Mouse (Mus musculus): ENCODE data around the gene Lrrc25. TPM values are rescaled to one million over a fixed set of nuclear protein-coding genes. Genes with fewer than 3 reads are reported as not detected.

The Lrrc25 gene
- polyA plus RNA-seq (2012; rRNA removed) = 0.30 and 0.33 TPM in 2 replicates

DNA sequence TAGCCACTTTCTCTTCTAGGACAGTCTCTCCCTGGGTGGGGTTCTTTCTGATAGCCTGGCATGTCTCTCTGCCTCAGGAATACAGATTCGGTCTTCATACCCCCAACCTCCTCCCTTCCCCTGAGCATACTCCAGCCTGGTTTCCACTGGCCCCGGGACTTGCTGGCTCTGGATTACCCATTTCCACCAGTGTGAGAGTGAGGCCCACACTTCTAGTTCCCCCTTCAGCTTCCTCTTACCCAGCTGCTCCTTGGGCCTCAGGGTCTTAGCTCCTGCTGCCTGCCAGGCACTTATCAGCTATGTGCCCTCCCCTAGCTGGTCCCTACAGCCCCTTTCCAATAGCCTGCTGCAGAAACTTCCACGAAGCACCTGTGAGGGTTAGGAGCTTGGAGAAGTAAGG, at the start of gene Lrrc25:
TSS of gene Lrrc25 (plus strand) at position 262 of the 400 bp plus-strand sequence.
- 73% methylated on average over 3 of the region's 3 CpGs for WGBS
- Histone ChIP-seq H3K27ac (ENCODE audit: insufficient read depth, low read length) (no peak within 1 kb of the TSS), H3K4me1 (ENCODE audit: control insufficient read depth, insufficient read depth, low read length) (no peaks in the 10 kb centered on the region; the same call in 1 of the 2 replicates), H3K4me3 (replicated peaks; ENCODE audit: insufficient read depth, low read depth, low read length) (no peak within 1 kb of the TSS), H3K27me3 (ENCODE audit: control insufficient read depth, insufficient read depth, low read length) (no peaks in the 10 kb centered on the region)
- TF ChIP-seq CTCF (IDR thresholded peaks at IDR 0.05; ENCODE audit: borderline replicate concordance, insufficient read depth, low read depth, low read length) = no peak
- TF ChIP-seq POLR2A (IDR thresholded peaks at IDR 0.05; ENCODE audit: borderline replicate concordance, insufficient read depth, low read length) = no peak
- no peak for DNase-seq

DNA sequence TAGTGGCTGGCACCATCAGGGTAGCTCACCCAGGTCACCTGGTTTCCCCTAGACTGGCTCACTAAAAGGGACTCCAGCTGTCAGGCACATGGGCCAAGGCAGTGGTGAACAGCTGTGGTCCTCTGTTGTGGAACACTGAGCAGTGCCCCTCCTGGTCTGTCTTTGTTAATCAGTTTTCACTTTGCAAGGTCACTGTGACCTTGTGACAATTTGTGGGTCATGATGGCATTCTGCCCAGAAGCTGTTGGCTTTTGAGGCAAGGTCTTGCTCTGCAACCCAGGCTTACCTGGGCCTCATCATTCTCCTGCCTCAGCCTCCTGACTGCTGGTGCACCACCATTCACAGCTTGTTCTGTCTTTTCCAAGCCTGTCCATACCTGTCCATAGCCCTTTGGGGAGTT, 45.6 kb upstream of the Lrrc25 start:
- Histone ChIP-seq H3K27me3 (ENCODE audit: control insufficient read depth, insufficient read depth, low read length) (no peaks in the 10 kb centered on the region), H3K4me1 (ENCODE audit: control insufficient read depth, insufficient read depth, low read length) (peaks cover 54% of the 10 kb centered on the region), H3K4me3 (replicated peaks; ENCODE audit: insufficient read depth, low read depth, low read length) (no peak overlapping the region), H3K27ac (ENCODE audit: insufficient read depth, low read length) (peak overlapping the region; percentile 61)
- DNase-seq = no peak
- TF ChIP-seq POLR2A (IDR thresholded peaks at IDR 0.05; ENCODE audit: borderline replicate concordance, insufficient read depth, low read length) (no peak), CTCF (IDR thresholded peaks at IDR 0.05; ENCODE audit: borderline replicate concordance, insufficient read depth, low read depth, low read length) (no peak)

DNA sequence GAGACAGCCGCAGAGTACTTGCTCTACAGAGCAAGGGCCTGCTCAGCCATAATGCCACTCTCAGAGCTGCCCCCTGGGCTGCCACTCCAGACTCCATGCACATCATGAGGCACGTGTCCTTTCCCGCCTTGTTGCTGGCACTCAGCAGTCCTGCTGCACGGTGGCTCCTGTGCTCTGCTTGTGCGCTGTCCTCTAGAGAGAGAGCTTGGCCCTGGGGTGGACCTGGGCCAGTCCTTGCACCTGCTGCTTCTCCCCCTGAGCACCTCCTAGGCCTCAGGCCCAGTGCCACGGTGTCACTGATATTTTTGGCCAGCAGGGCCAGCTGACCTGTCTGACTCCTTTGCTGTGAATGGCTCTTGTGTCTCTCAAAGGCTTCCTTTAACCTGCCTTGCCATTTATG, 45.0 kb upstream of the Lrrc25 start:
- DNase-seq = peak; percentile 74 to 79
- WGBS = 12% methylated on average over 6 of the region's 6 CpGs
- no peak overlapping the region for H3K4me3 ChIP-seq (replicated peaks; ENCODE audit: insufficient read depth, low read depth, low read length)
- TF ChIP-seq POLR2A (IDR thresholded peaks at IDR 0.05; ENCODE audit: borderline replicate concordance, insufficient read depth, low read length) (no peak), CTCF (IDR thresholded peaks at IDR 0.05; ENCODE audit: borderline replicate concordance, insufficient read depth, low read depth, low read length) (no peak)
- H3K27ac ChIP-seq (ENCODE audit: insufficient read depth, low read length) = peak overlapping the region; percentile 61
- peaks cover 52% of the 10 kb centered on the region for H3K4me1 ChIP-seq (ENCODE audit: control insufficient read depth, insufficient read depth, low read length)
- no peaks in the 10 kb centered on the region for H3K27me3 ChIP-seq (ENCODE audit: control insufficient read depth, insufficient read depth, low read length)

DNA sequence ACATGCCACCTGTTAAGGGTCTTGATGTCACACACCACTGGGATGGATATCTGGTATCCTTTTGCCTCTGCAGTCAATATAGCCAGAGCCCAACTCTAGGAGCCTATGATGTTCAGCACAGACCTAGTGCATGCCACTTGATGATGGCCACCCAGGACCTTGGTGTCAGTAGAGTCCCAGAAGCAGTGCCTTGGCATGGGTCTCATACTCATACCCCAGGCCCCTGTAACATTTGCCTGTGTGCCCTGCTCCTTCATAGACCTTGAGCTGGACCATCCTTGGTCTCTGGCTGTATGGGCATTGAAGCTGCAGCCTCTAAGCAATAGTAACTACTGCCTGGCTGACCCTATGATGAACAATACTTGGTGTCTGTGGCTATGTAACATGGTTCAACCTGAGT, 41.7 kb upstream of the Lrrc25 start:
- no peak for DNase-seq
- Histone ChIP-seq H3K4me1 (ENCODE audit: control insufficient read depth, insufficient read depth, low read length) (peaks cover 61% of the 10 kb centered on the region), H3K27ac (ENCODE audit: insufficient read depth, low read length) (peak overlapping the region; percentile 29; the same call in 1 of the 2 replicates), H3K27me3 (ENCODE audit: control insufficient read depth, insufficient read depth, low read length) (no peaks in the 10 kb centered on the region), H3K4me3 (replicated peaks; ENCODE audit: insufficient read depth, low read depth, low read length) (no peak overlapping the region)
- TF ChIP-seq CTCF (IDR thresholded peaks at IDR 0.05; ENCODE audit: borderline replicate concordance, insufficient read depth, low read depth, low read length) (no peak), POLR2A (IDR thresholded peaks at IDR 0.05; ENCODE audit: borderline replicate concordance, insufficient read depth, low read length) (no peak)

DNA sequence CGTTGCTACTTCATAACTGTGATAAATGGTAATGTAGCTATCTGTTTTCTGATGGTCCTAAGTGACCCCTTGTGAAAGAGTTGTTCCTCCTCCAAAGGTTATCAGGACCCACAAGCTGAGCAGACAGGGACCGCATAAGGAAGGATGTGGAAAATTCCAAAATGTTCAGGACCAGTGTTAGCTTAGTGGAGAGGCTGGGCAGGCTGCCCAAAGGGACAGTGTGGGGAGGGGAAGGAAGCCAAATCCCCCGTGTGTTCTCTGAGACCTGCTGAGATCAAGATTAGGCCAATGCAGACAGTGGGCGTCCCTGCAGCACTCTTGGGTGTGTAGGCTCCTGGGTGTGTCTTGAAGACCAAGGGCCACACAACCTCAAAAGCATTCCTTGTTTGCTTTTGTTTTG, 41.0 kb upstream of the Lrrc25 start:
- Histone ChIP-seq H3K4me1 (ENCODE audit: control insufficient read depth, insufficient read depth, low read length) (peaks cover 58% of the 10 kb centered on the region), H3K27ac (ENCODE audit: insufficient read depth, low read length) (peak overlapping the region; percentile 49), H3K4me3 (replicated peaks; ENCODE audit: insufficient read depth, low read depth, low read length) (no peak overlapping the region), H3K27me3 (ENCODE audit: control insufficient read depth, insufficient read depth, low read length) (no peaks in the 10 kb centered on the region)
- WGBS = 26% methylated on average over 4 of the region's 4 CpGs
- no peak for TF ChIP-seq POLR2A (IDR thresholded peaks at IDR 0.05; ENCODE audit: borderline replicate concordance, insufficient read depth, low read length)
- TF ChIP-seq CTCF (IDR thresholded peaks at IDR 0.05; ENCODE audit: borderline replicate concordance, insufficient read depth, low read depth, low read length) = no peak
- DNase-seq = peak; percentile 79 to 84

DNA sequence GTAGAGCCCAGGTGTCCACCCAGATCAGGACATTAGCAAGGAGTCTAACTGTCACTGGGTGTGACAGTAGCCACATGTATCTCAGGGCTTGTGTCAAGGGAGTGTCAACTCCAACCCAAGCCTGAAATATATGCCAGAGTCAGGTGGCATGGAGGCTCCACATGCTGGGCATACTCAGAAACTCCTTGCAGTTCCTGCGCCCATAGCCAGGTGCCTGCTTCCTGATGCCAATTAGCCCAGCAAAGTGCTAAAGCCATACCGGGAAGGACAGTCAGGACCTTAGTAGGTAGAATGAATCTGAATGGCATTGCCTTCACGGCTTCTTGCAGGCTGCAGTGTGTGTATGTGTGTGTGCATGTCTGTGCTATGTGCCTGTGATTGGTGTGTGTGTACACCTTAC, 38.7 kb upstream of the Lrrc25 start:
- WGBS = 34% methylated on average over 3 of the region's 3 CpGs
- Histone ChIP-seq H3K27me3 (ENCODE audit: control insufficient read depth, insufficient read depth, low read length) (no peaks in the 10 kb centered on the region), H3K4me3 (replicated peaks; ENCODE audit: insufficient read depth, low read depth, low read length) (no peak overlapping the region), H3K4me1 (ENCODE audit: control insufficient read depth, insufficient read depth, low read length) (peaks cover 37% of the 10 kb centered on the region), H3K27ac (ENCODE audit: insufficient read depth, low read length) (no peak overlapping the region)
- TF ChIP-seq CTCF (IDR thresholded peaks at IDR 0.05; ENCODE audit: borderline replicate concordance, insufficient read depth, low read depth, low read length) (no peak), POLR2A (IDR thresholded peaks at IDR 0.05; ENCODE audit: borderline replicate concordance, insufficient read depth, low read length) (no peak)
- DNase-seq = peak in 1 of 2 experiments; percentile 55

DNA sequence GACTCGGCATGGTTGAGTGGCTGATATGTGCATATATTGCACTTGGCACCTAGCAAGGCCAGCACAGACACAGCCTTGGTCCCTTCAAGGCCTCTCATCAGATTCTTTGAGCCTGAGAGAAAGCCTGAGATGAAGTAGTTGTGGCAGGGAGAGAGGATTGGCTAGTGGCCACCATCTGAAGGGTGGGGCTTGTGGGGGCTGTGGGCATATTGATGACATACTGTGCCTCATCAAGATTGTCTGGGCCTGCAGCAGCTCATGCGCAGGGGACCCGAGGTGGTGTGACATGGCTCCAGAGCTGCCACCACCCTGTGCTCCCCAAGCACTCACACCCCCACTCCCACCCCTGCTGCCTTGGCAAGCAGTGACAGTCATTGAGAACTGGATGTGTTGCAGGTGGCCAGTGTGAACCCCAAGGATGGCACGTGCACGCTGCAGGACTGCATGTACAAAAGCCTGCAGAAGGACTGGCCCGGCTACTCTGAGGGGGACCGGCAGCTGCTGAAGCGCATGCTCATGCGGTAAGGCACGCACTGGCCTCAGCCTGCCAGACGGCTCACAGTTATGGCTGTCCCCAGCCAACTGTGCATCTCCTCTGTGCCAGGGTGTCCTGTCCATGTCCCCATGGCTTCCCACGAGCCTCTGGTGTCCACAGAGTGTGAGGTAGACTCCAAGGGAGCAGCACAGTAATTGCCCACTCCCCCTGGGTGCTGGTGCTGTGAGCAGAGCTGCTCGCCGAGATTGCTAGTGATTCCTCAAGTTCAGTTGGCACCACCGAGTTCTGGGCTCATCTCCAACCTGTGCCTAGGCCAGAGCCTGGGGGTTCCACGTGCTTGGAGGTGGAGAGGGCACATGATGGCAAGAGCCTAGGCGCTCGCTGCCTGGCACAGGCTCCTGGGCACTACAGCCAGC, 32.2 kb upstream of the Lrrc25 start:
- WGBS = 10% methylated on average over 18 of the region's 18 CpGs
- peak; percentile 80 to 86 for DNase-seq
- H3K27ac ChIP-seq (ENCODE audit: insufficient read depth, low read length) = peak overlapping the region; percentile 57

More for the DNA sequence above, 32.2 kb upstream of the Lrrc25 start:
- no peaks in the 10 kb centered on the region for H3K27me3 ChIP-seq (ENCODE audit: control insufficient read depth, insufficient read depth, low read length)
- TF ChIP-seq POLR2A (IDR thresholded peaks at IDR 0.05; ENCODE audit: borderline replicate concordance, insufficient read depth, low read length) = no peak
- no peak for TF ChIP-seq CTCF (IDR thresholded peaks at IDR 0.05; ENCODE audit: borderline replicate concordance, insufficient read depth, low read depth, low read length)
- no peak overlapping the region for H3K4me3 ChIP-seq (replicated peaks; ENCODE audit: insufficient read depth, low read depth, low read length)
- H3K4me1 ChIP-seq (ENCODE audit: control insufficient read depth, insufficient read depth, low read length) = peaks cover 22% of the 10 kb centered on the region
